Mouse (Mus musculus) yolk sac, embryonic 10.5 days (tissue): Measurements from ENCODE around the gene Sclt1.

Experiments
- DNase-seq: peaks from one replicate; pipeline ENCODE4 v3.0.0-alpha.2; 2017; ENCODE audit warnings: low spot score

Gene Sclt1

GRCm38 (mm10) chr3:41586330-41586729 lies 156.0 kb downstream of the Sclt1 start:
- no peak for DNase-seq

GRCm38 (mm10) chr3:41585548-41585947 lies 156.8 kb downstream of the Sclt1 start:
- DNase-seq = no peak

GRCm38 (mm10) chr3:41583621-41584020 lies 158.7 kb downstream of the Sclt1 start:
- DNase-seq = no peak

- DNase-seq = no peak
These were observed 159.2 kb downstream of the Sclt1 start for GRCm38 (mm10) chr3:41583092-41583491.

GRCm38 (mm10) chr3:41582256-41582655 lies 160.1 kb downstream of the Sclt1 start:
- no peak for DNase-seq

GRCm38 (mm10) chr3:41581436-41581835 lies 160.9 kb downstream of the Sclt1 start:
- DNase-seq = peak; percentile 81

- peak; percentile 67 for DNase-seq
These were observed 161.7 kb downstream of the Sclt1 start for GRCm38 (mm10) chr3:41580401-41581323.

- no peak for DNase-seq
These were observed 162.4 kb downstream of the Sclt1 start for GRCm38 (mm10) chr3:41579873-41580272.

- no peak for DNase-seq
These were observed 165.1 kb downstream of the Sclt1 start for GRCm38 (mm10) chr3:41577240-41577639.
